Mouse (Mus musculus) MEL (cell line): ENCODE results near the gene Irx5. TPM values are rescaled to one million over a fixed set of nuclear protein-coding genes. Genes with fewer than 3 reads are reported as not detected.

ENCODE experiments used
- DNase-seq: peaks from one replicate; pipeline ENCODE4 v3.0.0; 2011; ENCODE audit warnings: low read depth, low spot score
- H3K27ac ChIP-seq: 2 replicates; pipeline ENCODE4 v1.5.1; 2012; ENCODE audit warnings: low read depth, mild to moderate bottlenecking, control low read depth, low read length, moderate library complexity; ENCODE audit not compliant: control insufficient read depth
- H3K27me3 ChIP-seq, 2 experiments: fragments of 150-350 bp in 1 of 2; sonication (generic) in 1 of 2; 2 replicates each; pipeline ENCODE4 v1.6.1; 2012; ENCODE audit warnings: low read length in 2 of 2, mild to moderate bottlenecking in 2 of 2, improper control_type of control experiment in 1 of 2, moderate library complexity in 1 of 2; ENCODE audit not compliant: insufficient read depth in 2 of 2, control insufficient read depth in 1 of 2
- H3K36me3 ChIP-seq, 2 experiments: 2 replicates each; pipeline ENCODE4 v1.6.1; 2012 to 2014; ENCODE audit warnings: low read length in 2 of 2, improper control_type of control experiment in 1 of 2, inconsistent platforms in 1 of 2, mild to moderate bottlenecking in 1 of 2; ENCODE audit not compliant: insufficient read depth in 2 of 2, control insufficient read depth in 1 of 2
- H3K4me1 ChIP-seq, 2 experiments: fragments of 150-350 bp in 1 of 2; sonication (generic) in 1 of 2; 2 replicates each; pipeline ENCODE4 v1.6.1; 2012; ENCODE audit warnings: low read length in 2 of 2, improper control_type of control experiment in 1 of 2, mild to moderate bottlenecking in 1 of 2; ENCODE audit not compliant: insufficient read depth in 2 of 2, control insufficient read depth in 1 of 2
- H3K4me3 ChIP-seq, 2 experiments: fragments of 150-350 bp in 1 of 2; sonication (generic) in 1 of 2; 2 replicates each; pipeline ENCODE4 v1.5.1; 2012; ENCODE audit warnings: low read depth in 2 of 2, low read length in 2 of 2, mild to moderate bottlenecking in 2 of 2, moderate library complexity in 2 of 2, control low read depth in 1 of 2, improper control_type of control experiment in 1 of 2; ENCODE audit not compliant: control insufficient read depth in 1 of 2, insufficient read depth in 1 of 2
- H3K79me2 ChIP-seq: 2 replicates; pipeline ENCODE4 v1.6.1; 2012; ENCODE audit warnings: mild to moderate bottlenecking, low read length, moderate library complexity; ENCODE audit not compliant: control insufficient read depth, poor library complexity, insufficient read depth
- H3K9ac ChIP-seq: 2 replicates; pipeline ENCODE4 v1.6.1; 2012; ENCODE audit warnings: low read depth, mild to moderate bottlenecking, control low read depth, low read length, moderate library complexity; ENCODE audit not compliant: control insufficient read depth, poor library complexity, severe bottlenecking
- H3K9me3 ChIP-seq: fragments of 150-350 bp; sonication (generic); replicated peaks from 2 replicates; pipeline ENCODE4 v1.6.1; 2012; ENCODE audit warnings: mild to moderate bottlenecking, low read length, improper control_type of control experiment, moderate library complexity; ENCODE audit not compliant: insufficient read depth
- CHD2 ChIP-seq: IDR thresholded peaks from 2 replicates; pipeline ENCODE4 v1.6.1; 2011; ENCODE audit warnings: low read length, improper control_type of control experiment
- CTCF ChIP-seq, 3 experiments: IDR thresholded peaks in 2 of 3; conservative IDR thresholded peaks in 1 of 3; 2 replicates each; pipeline ENCODE4 v1.5.1; 2011 to 2012; ENCODE audit warnings: low read length in 3 of 3, low read depth in 2 of 3, mild to moderate bottlenecking in 2 of 3, improper control_type of control experiment in 1 of 3, inconsistent platforms in 1 of 3, mixed read lengths in 1 of 3, moderate library complexity in 1 of 3; ENCODE audit not compliant: control insufficient read depth in 1 of 3, insufficient read depth in 1 of 3, poor library complexity in 1 of 3, severe bottlenecking in 1 of 3
- ELF1 ChIP-seq: IDR thresholded peaks from 2 replicates; pipeline ENCODE4 v1.6.1; 2014; ENCODE audit warnings: low read depth, mild to moderate bottlenecking, inconsistent platforms, low read length, improper control_type of control experiment, moderate library complexity
- ETS1 ChIP-seq: IDR thresholded peaks from 2 replicates; pipeline ENCODE4 v1.6.1; 2012; ENCODE audit warnings: low read depth, mild to moderate bottlenecking, inconsistent platforms, low read length, improper control_type of control experiment, moderate library complexity
- GATA1 ChIP-seq: IDR thresholded peaks from 2 replicates; pipeline ENCODE4 v1.6.1; 2011; ENCODE audit warnings: low read depth, low read length, improper control_type of control experiment
- HCFC1 ChIP-seq: IDR thresholded peaks from 2 replicates; pipeline ENCODE4 v1.6.1; 2012; ENCODE audit warnings: low read depth, mild to moderate bottlenecking, inconsistent platforms, low read length, improper control_type of control experiment, moderate library complexity
- KAT2A ChIP-seq: conservative IDR thresholded peaks from 2 replicates; pipeline ENCODE4 v1.6.1; 2012; ENCODE audit warnings: low read depth, low read length, improper control_type of control experiment, inconsistent platforms
- MAFK ChIP-seq: IDR thresholded peaks from 2 replicates; pipeline ENCODE4 v1.6.1; 2011; ENCODE audit warnings: low read depth, mild to moderate bottlenecking, low read length, improper control_type of control experiment, borderline replicate concordance
- MAX ChIP-seq: IDR thresholded peaks from 2 replicates; pipeline ENCODE4 v1.6.1; 2011; ENCODE audit warnings: low read length, improper control_type of control experiment
- MAZ ChIP-seq: IDR thresholded peaks from 2 replicates; pipeline ENCODE4 v1.6.1; 2012; ENCODE audit warnings: low read depth, mild to moderate bottlenecking, inconsistent platforms, low read length, improper control_type of control experiment
- MEF2A ChIP-seq: IDR thresholded peaks from 2 replicates; pipeline ENCODE4 v1.6.1; 2014; ENCODE audit warnings: low read depth, mild to moderate bottlenecking, inconsistent platforms, low read length, improper control_type of control experiment; ENCODE audit not compliant: poor library complexity, insufficient replicate concordance, severe bottlenecking; ENCODE audit errors: extremely low read depth
- MXI1 ChIP-seq: IDR thresholded peaks from 2 replicates; pipeline ENCODE4 v1.6.1; 2011; ENCODE audit warnings: mild to moderate bottlenecking, low read depth, low read length, improper control_type of control experiment
- MYB ChIP-seq: IDR thresholded peaks from 2 replicates; pipeline ENCODE4 v1.6.1; 2011; ENCODE audit warnings: mild to moderate bottlenecking, low read depth, low read length, improper control_type of control experiment
- MYC ChIP-seq: IDR thresholded peaks from 2 replicates; pipeline ENCODE4 v1.6.1; 2011; ENCODE audit warnings: low read depth, mild to moderate bottlenecking, low read length, improper control_type of control experiment, moderate library complexity
- NELFE ChIP-seq: IDR thresholded peaks from 2 replicates; pipeline ENCODE4 v1.6.1; 2011; ENCODE audit warnings: low read depth, low read length, improper control_type of control experiment
- POLR2A ChIP-seq, 2 experiments: IDR thresholded peaks; 2 replicates each; pipeline ENCODE4 v1.6.1; 2011 to 2012; ENCODE audit warnings: low read length in 2 of 2, mild to moderate bottlenecking in 2 of 2, control low read depth in 1 of 2, improper control_type of control experiment in 1 of 2, low read depth in 1 of 2, moderate library complexity in 1 of 2; ENCODE audit not compliant: control insufficient read depth in 1 of 2, insufficient read depth in 1 of 2, poor library complexity in 1 of 2
- POLR2AphosphoS2 ChIP-seq: IDR thresholded peaks from 2 replicates; pipeline ENCODE4 v1.6.1; 2011; ENCODE audit warnings: low read length, improper control_type of control experiment
- RCOR1 ChIP-seq: IDR thresholded peaks from 2 replicates; pipeline ENCODE4 v1.6.1; 2012; ENCODE audit warnings: low read depth, mild to moderate bottlenecking, inconsistent platforms, low read length, improper control_type of control experiment
- SIN3A ChIP-seq: IDR thresholded peaks from 2 replicates; pipeline ENCODE4 v1.6.1; 2012; ENCODE audit warnings: low read length, improper control_type of control experiment, inconsistent platforms
- TAL1 ChIP-seq: IDR thresholded peaks from 2 replicates; pipeline ENCODE4 v1.6.1; 2012; ENCODE audit warnings: mild to moderate bottlenecking, inconsistent platforms, low read length, moderate library complexity, mixed read lengths
- TBP ChIP-seq: IDR thresholded peaks from 2 replicates; pipeline ENCODE4 v1.8.0; 2011; ENCODE audit warnings: low read depth, low read length, improper control_type of control experiment
- TCF12 ChIP-seq: IDR thresholded peaks from 2 replicates; pipeline ENCODE4 v1.6.1; 2014; ENCODE audit warnings: low read depth, mild to moderate bottlenecking, inconsistent platforms, low read length, improper control_type of control experiment, moderate library complexity
- USF1 ChIP-seq: IDR thresholded peaks from 2 replicates; pipeline ENCODE4 v1.6.1; 2014; ENCODE audit warnings: low read depth, mild to moderate bottlenecking, inconsistent platforms, low read length, improper control_type of control experiment, moderate library complexity
- ZMIZ1 ChIP-seq: IDR thresholded peaks from 2 replicates; pipeline ENCODE4 v1.6.1; 2012; ENCODE audit warnings: low read depth, mild to moderate bottlenecking, inconsistent platforms, low read length, improper control_type of control experiment, moderate library complexity
- ZNF384 ChIP-seq: IDR thresholded peaks from 2 replicates; pipeline ENCODE4 v1.6.1; 2012; ENCODE audit warnings: low read depth, mild to moderate bottlenecking, inconsistent platforms, low read length, improper control_type of control experiment
- polyA plus RNA-seq, 2 experiments: library from polyadenylated mRNA; stranded (reverse) in 1 of 2; unstranded in 1 of 2; fragments of >175 nt in 1 of 2; fragments of >200 nt in 1 of 2; gene quantifications; 2 replicates each; pipeline versions ENCODE4 v1.2.1 to v1.2.4; 2012; ENCODE audit warnings: low replicate concordance in 2 of 2, low read depth in 1 of 2; ENCODE audit not compliant: insufficient read length in 2 of 2, insufficient read depth in 1 of 2, missing spikeins in 1 of 2
- total RNA-seq: library from RNA; depleted of rRNA; stranded (reverse); fragments of 300-350 nt; gene quantifications from 2 replicates; pipeline ENCODE4 v1.2.3, GENCODE M21; 2012

The Irx5 gene
- total and polyA plus RNA-seq, 3 experiments, result 0.15 to 0.43 TPM; not detected in 1

DNA sequence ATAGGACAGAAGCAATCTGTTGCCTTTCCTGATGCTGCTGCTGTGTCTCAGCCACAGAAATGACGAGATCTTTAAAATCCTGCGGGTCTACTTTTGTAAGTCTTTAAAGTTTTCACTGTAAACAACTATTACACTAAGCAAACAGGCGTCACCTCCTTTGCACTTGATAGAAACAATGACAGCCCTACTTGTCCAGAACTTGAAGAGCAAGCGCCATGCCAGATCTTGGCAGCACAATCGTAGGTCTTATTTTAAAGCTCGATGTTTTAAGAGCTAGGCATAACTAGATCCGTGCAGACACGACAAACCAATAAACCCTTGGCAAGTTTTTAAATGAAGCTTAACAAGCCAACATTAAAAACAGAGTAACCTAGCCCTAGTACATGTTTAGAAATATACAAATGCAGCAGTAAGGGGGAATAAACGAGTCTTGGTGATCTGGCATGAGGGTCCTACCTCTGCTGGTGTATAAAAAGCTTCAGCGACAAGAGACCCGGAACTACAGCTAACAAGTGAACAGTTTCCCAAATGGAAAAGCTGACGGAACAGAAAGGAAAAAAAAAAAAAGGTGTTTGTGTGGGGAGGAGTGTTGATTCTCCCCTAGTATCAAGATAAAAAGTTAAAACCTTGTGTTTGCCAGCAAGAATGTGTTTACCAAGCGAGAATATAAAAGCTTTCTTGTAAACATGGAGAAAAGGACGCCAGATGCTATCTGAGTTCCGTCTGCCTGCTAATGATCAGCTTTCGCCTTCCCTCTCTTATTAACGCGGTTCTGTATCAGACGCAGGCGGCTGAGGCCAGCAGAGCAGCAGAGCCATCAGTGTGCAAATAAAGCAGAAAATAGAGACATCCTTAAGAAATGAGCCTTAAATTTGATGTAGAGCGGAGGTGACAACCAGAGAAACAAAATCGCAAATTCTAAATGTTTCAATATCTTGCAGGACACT lies 2.6 kb upstream of the Irx5 start:
- H3K9ac ChIP-seq, result peak overlapping the region; percentile 98
- H3K9me3 ChIP-seq, result no peaks in the 10 kb centered on the region
- peaks cover under 1 to 16% of the 10 kb centered on the region in 2 experiments for H3K36me3 ChIP-seq
- H3K4me3 ChIP-seq, result peak overlapping the region; percentile 86 to 95
- peak overlapping the region; percentile 79 for H3K27ac ChIP-seq
- H3K79me2 ChIP-seq, result peaks cover 36% of the 10 kb centered on the region
- peaks cover 2 to 12% of the 10 kb centered on the region in 2 experiments; a peak in 2 of 4 replicates for H3K4me1 ChIP-seq
- DNase-seq, result peak; percentile 73
- H3K27me3 ChIP-seq, result no peaks in the 10 kb centered on the region
- TF ChIP-seq RCOR1 (no peak), ZNF384 (0 out of 2 replicates have a peak, but pooled peaks have one; percentile 20), ETS1 (0 out of 2 replicates have a peak, but pooled peaks have one; percentile 2), GATA1 (peak; percentile 64), MAFK (no peak), SIN3A (peak; percentile 25; the same call in 1 of the 2 replicates), TBP (no peak)

DNA sequence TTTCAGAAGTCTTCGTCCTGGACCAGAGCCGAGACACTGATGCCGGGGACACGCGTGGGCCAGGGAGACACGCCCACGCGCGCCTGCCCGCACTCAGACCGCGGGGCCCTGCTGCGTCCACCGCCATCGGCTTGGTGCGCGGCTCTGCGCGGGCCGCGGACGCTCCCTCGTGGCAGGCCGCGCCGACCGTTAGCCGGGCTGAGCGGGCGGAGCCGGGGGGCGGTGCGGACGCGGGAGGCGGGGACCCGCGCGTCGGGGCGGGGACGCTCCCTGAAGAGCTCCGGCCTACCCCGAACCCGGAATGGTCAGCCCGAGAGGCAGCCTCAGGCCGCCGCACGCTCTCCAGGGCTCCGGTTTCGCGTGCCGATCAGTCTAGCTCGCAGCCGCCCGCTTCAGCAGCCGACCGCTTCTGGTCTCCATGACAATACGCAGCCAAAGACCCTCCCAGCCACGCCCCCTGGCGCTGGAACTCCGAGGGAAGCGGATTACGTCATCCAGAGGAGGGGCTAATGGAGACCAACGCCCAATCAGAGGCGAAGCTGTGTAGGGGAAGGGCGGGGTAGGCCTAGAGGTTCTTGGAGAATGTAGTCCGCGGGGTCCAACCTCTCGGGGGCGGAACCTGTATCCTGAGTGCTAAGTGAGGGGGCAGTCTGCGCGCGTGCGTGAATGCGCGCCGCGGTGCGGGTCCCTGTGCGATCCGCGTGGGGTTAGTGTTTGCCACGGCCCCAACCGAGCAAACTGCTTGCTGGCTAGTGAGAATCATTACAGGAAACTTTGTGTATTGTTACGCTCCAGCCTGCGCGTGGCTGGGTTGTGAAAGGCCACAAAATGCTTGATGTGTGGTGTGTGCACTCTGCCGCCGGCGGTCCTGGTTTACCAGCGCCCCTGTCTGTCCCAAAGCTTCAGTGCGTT lies 1.5 kb upstream of the Irx5 start:
- H3K4me1 ChIP-seq, result peaks cover 2 to 12% of the 10 kb centered on the region in 2 experiments; a peak in 2 of 4 replicates
- peak overlapping the region; percentile 98 for H3K9ac ChIP-seq
- no peaks in the 10 kb centered on the region for H3K9me3 ChIP-seq
- DNase-seq, result peak; percentile 98
- H3K27ac ChIP-seq, result peak overlapping the region; percentile 79
- peaks cover 33% of the 10 kb centered on the region for H3K79me2 ChIP-seq
- H3K27me3 ChIP-seq, result no peaks in the 10 kb centered on the region
- H3K4me3 ChIP-seq, result peak overlapping the region; percentile 86 to 95
- H3K36me3 ChIP-seq, result peaks cover 0 to 16% of the 10 kb centered on the region in 2 experiments; a peak in 2 of 4 replicates
- TF ChIP-seq MYB, result peak; percentile 63; the same call in 1 of the 2 replicates
- TF ChIP-seq ZMIZ1, result 0 out of 2 replicates have a peak, but pooled peaks have one; percentile 34
- no peak for TF ChIP-seq RCOR1
- peak; percentile 66 to 89; a peak in 3 of 4 replicates for TF ChIP-seq POLR2A (IDR thresholded peaks at IDR 0.05; ENCODE audit: control insufficient read depth in 1 of 2, insufficient read depth in 1 of 2, low read depth in 1 of 2, low read length in 2 of 2, poor library complexity in 1 of 2)
- TF ChIP-seq ELF1, result peak; percentile 59
- TF ChIP-seq CTCF (IDR thresholded peaks at IDR 0.05 in 2 of 3, conservative IDR thresholded peaks at IDR 0.05 in 1 of 3; ENCODE audit: control insufficient read depth in 1 of 3, insufficient read depth in 1 of 3, low read depth in 2 of 3, low read length in 3 of 3, poor library complexity in 1 of 3, severe bottlenecking in 1 of 3), result peak in 2 of 3 experiments; percentile 6 to 31; a peak in 3 of 6 replicates
- peak; percentile 14; the same call in 1 of the 2 replicates for TF ChIP-seq CHD2
- no peak for TF ChIP-seq ZNF384
- TF ChIP-seq MEF2A, result no peak
- no peak for TF ChIP-seq TAL1
- TF ChIP-seq MXI1, result peak; percentile 89
- peak; percentile 26; the same call in 1 of the 2 replicates for TF ChIP-seq TCF12
- peak; percentile 94 for TF ChIP-seq HCFC1
- TF ChIP-seq TBP, result peak; percentile 51; the same call in 1 of the 2 replicates
- TF ChIP-seq USF1, result no peak
- 0 out of 2 replicates have a peak, but pooled peaks have one; percentile 52 for TF ChIP-seq MAZ
- peak; percentile 67 for TF ChIP-seq KAT2A
- TF ChIP-seq ETS1, result no peak
- TF ChIP-seq NELFE, result peak; percentile 76
- 0 out of 2 replicates have a peak, but pooled peaks have one; percentile 34 for TF ChIP-seq POLR2AphosphoS2
- peak; percentile 73 for TF ChIP-seq SIN3A
- peak; percentile 78 for TF ChIP-seq MAX
- 0 out of 2 replicates have a peak, but pooled peaks have one; percentile 45 for TF ChIP-seq MYC
